Mouse (Mus musculus) ES-Bruce4 (cell line): ENCODE data around the gene Lsp1.

Experiments
- CTCF ChIP-seq: IDR thresholded peaks from one replicate; pipeline ENCODE4 v1.8.1; 2011; ENCODE audit warnings: low read depth, low read length
- EP300 ChIP-seq: IDR thresholded peaks from 2 replicates; pipeline ENCODE4 v1.6.1; 2011; ENCODE audit warnings: low read depth, low read length; ENCODE audit not compliant: insufficient read depth
- POLR2A ChIP-seq: IDR thresholded peaks from one replicate; pipeline ENCODE4 v1.8.1; 2011; ENCODE audit warnings: low read length; ENCODE audit not compliant: insufficient read depth

DNA sequence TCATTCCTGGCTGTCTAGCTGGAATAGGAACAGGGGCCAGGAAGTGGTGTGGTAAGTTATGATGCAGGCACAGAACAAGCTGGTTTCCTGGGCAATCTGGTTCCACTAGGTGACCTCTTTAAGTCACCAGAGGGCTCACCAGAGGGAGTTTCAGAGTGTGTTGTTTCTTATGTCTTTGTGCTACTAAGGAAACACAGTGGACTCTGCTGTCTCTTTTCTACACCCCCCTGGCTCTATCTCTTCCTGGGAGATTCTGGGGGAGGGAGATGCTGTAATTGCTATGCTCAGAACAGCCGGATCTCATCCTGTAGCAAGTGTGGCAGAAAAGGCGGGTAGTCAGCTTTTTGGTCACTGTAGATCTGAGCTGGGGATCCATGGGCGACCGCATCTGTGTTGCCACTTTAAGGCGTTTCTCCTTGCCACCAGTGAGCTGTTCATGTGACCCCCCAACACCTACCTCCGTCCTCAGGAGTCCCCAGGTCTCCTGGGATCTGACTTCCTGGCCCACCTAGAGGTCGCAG lies 9.6 kb downstream of the Lsp1 start:
- TF ChIP-seq CTCF = no peak
- TF ChIP-seq POLR2A = no peak
- no peak for TF ChIP-seq EP300
